Mouse (Mus musculus) layer of hippocampus, postnatal 10 days (tissue): ENCODE measurements around the gene Chd3. TPM values are rescaled to one million over a fixed set of nuclear protein-coding genes. Genes with fewer than 3 reads are reported as not detected.

Source experiments
- DNase-seq, 2 experiments: peaks; one replicate each; pipeline ENCODE4 v3.0.0; 2021; ENCODE audit warnings: low spot score in 2 of 2
- long read RNA-seq: library from polyadenylated mRNA; stranded (forward); transcript quantifications from one replicate; pipeline ENCODE4 v2.0.0, GENCODE M21; 2023
- total RNA-seq, 2 experiments: library from RNA; stranded (reverse); gene quantifications; 2 replicates each; pipeline ENCODE4 v1.2.3; 2021

The Chd3 gene
- total RNA-seq = 100 to 1,000 TPM; 540 to 617 TPM
- long read RNA-seq, full-length matches to known transcripts = 10 of 128 reads
- long read RNA-seq, partial matches to known transcripts = 43 of 128 reads
- long read RNA-seq, other reads (novel, unspliced or antisense) = 75 of 128 reads

- DNase-seq = peak in 1 of 2 experiments; percentile 54
Measured at GRCm38 (mm10) chr11:69369215-69369989, at the start of gene Chd3. Gene Chd3, minus strand, starts transcription at chr11:69369406.

GRCm38 (mm10) chr11:69417449-69418384 lies 48.5 kb upstream of the Chd3 start:
- peak; percentile 96 to 97 for DNase-seq

- no peak for DNase-seq
Measured at GRCm38 (mm10) chr11:69416921-69417448, 47.8 kb upstream of the Chd3 start.

- no peak for DNase-seq
Measured at GRCm38 (mm10) chr11:69416509-69416908, 47.3 kb upstream of the Chd3 start.

GRCm38 (mm10) chr11:69415668-69416451 lies 46.7 kb upstream of the Chd3 start:
- peak; percentile 70 to 74 for DNase-seq

GRCm38 (mm10) chr11:69415327-69415667 lies 46.1 kb upstream of the Chd3 start:
- peak in 1 of 2 experiments; percentile 69 for DNase-seq

- no peak for DNase-seq
Measured at GRCm38 (mm10) chr11:69414421-69415326, 45.5 kb upstream of the Chd3 start.

GRCm38 (mm10) chr11:69413221-69414181 lies 44.3 kb upstream of the Chd3 start, which contains the start of gene Kdm6b:
Gene Kdm6b, minus strand, starts transcription at chr11:69413675.
- peak in 1 of 2 experiments; percentile 67 for DNase-seq

- no peak for DNase-seq
Measured at GRCm38 (mm10) chr11:69412548-69412947, 43.3 kb upstream of the Chd3 start.

GRCm38 (mm10) chr11:69411538-69412203 lies 42.5 kb upstream of the Chd3 start:
- peak in 1 of 2 experiments; percentile 71 for DNase-seq

- DNase-seq = peak; percentile 97
Measured at GRCm38 (mm10) chr11:69411073-69411535, 41.9 kb upstream of the Chd3 start.

- peak; percentile 63 to 67 for DNase-seq
Measured at GRCm38 (mm10) chr11:69410310-69411072, 41.3 kb upstream of the Chd3 start.

- DNase-seq = no peak
Measured at GRCm38 (mm10) chr11:69410045-69410309, 40.8 kb upstream of the Chd3 start.

- DNase-seq = peak; percentile 82 to 84
Measured at GRCm38 (mm10) chr11:69409378-69410044, 40.3 kb upstream of the Chd3 start.

GRCm38 (mm10) chr11:69408541-69409377 lies 39.6 kb upstream of the Chd3 start:
- DNase-seq = peak; percentile 71 to 81

- no peak for DNase-seq
Measured at GRCm38 (mm10) chr11:69407724-69408004, 38.5 kb upstream of the Chd3 start.
